Mouse (Mus musculus) embryonic facial prominence, embryonic 12.5 days (tissue): Measurements from ENCODE around the gene Npas3. TPM values are rescaled to one million over a fixed set of nuclear protein-coding genes. Genes with fewer than 3 reads are reported as not detected.

Experiments
- ATAC-seq: fragments of 200-750 bp; cut with Nextera tagmentation; 2 replicates; pipeline ENCODE4 v1.8.0; 2017; ENCODE audit not compliant: insufficient number of reproducible peaks, insufficient read depth, low FRiP score, low TSS enrichment
- H3K27ac ChIP-seq: fragments of 300-500 bp; sonication (generic); 2 replicates; pipeline ENCODE4 v1.5.1; 2016; ENCODE audit warnings: mild to moderate bottlenecking
- H3K27me3 ChIP-seq: fragments of 300-500 bp; sonication (generic); 2 replicates; pipeline ENCODE4 v1.6.1; 2016; ENCODE audit warnings: mild to moderate bottlenecking, moderate library complexity
- H3K36me3 ChIP-seq: fragments of 300-500 bp; sonication (generic); 2 replicates; pipeline ENCODE4 v1.6.1; 2016; ENCODE audit warnings: mild to moderate bottlenecking
- H3K4me1 ChIP-seq: fragments of 300-500 bp; sonication (generic); 2 replicates; pipeline ENCODE4 v1.6.1; 2016
- H3K4me2 ChIP-seq: fragments of 300-500 bp; sonication (generic); replicated peaks from 2 replicates; pipeline ENCODE4 v1.6.1; 2016; ENCODE audit warnings: mild to moderate bottlenecking, moderate library complexity
- H3K4me3 ChIP-seq: fragments of 300-500 bp; sonication (generic); 2 replicates; pipeline ENCODE4 v1.5.1; 2016; ENCODE audit warnings: mild to moderate bottlenecking
- H3K9ac ChIP-seq: fragments of 300-500 bp; sonication (generic); 2 replicates; pipeline ENCODE4 v1.6.1; 2016; ENCODE audit warnings: mild to moderate bottlenecking, moderate library complexity
- H3K9me3 ChIP-seq: fragments of 300-500 bp; sonication (generic); 2 replicates; pipeline ENCODE4 v1.6.1; 2016; ENCODE audit warnings: mild to moderate bottlenecking, moderate library complexity
- WGBS: fragments of 180-500 bp; shearing (Covaris S2); methylation state at CpG from one replicate; pipeline ENCODE4 v1.1.7; 2016; 5-methylcytosine and 5-hydroxymethylcytosine counted together
- polyA plus RNA-seq: library from polyadenylated mRNA; unstranded; fragments of >200 nt; fragmentation: Nextera tagmentation; extraction: Ambion mirVana; gene quantifications from 2 replicates; pipeline ENCODE4 v1.2.1, GENCODE M21; 2016

The Npas3 gene
- polyA plus RNA-seq, 1 experiment from 2014 or later = 6.4 TPM

GRCm38 (mm10) chr12:54034666-54035346 lies 786.3 kb downstream of the Npas3 start:
- WGBS = 13% methylated on average over 8 of the region's 8 CpGs
- peak; percentile 80 for ATAC-seq
- peak overlapping the region; percentile 63 for H3K27ac ChIP-seq
- H3K4me2 ChIP-seq = no peak overlapping the region
- H3K9me3 ChIP-seq = no peaks in the 10 kb centered on the region
- H3K9ac ChIP-seq = no peak overlapping the region
- no peaks in the 10 kb centered on the region for H3K36me3 ChIP-seq
- H3K4me3 ChIP-seq = no peak overlapping the region
- H3K27me3 ChIP-seq = no peaks in the 10 kb centered on the region
- peaks cover 14% of the 10 kb centered on the region for H3K4me1 ChIP-seq

GRCm38 (mm10) chr12:54037602-54038001 lies 789.1 kb downstream of the Npas3 start:
- no peak overlapping the region for H3K4me2 ChIP-seq
- no peaks in the 10 kb centered on the region for H3K9me3 ChIP-seq
- no peak overlapping the region for H3K27ac ChIP-seq
- no peak overlapping the region for H3K4me3 ChIP-seq
- no peaks in the 10 kb centered on the region for H3K36me3 ChIP-seq
- H3K27me3 ChIP-seq = no peaks in the 10 kb centered on the region
- no peak for ATAC-seq
- WGBS = 80% methylated on average over 3 of the region's 3 CpGs
- H3K4me1 ChIP-seq = peaks cover 14% of the 10 kb centered on the region
- no peak overlapping the region for H3K9ac ChIP-seq

GRCm38 (mm10) chr12:54042996-54043544 lies 794.6 kb downstream of the Npas3 start:
- 50% methylated on average over 9 of the region's 9 CpGs for WGBS
- H3K4me1 ChIP-seq = 0 out of 2 replicates have a peak, but pooled peaks cover 7% of the 10 kb centered on the region
- ATAC-seq = no peak
- H3K27me3 ChIP-seq = no peaks in the 10 kb centered on the region
- no peaks in the 10 kb centered on the region for H3K36me3 ChIP-seq
- H3K4me2 ChIP-seq = no peak overlapping the region
- no peaks in the 10 kb centered on the region for H3K9me3 ChIP-seq
- H3K4me3 ChIP-seq = no peak overlapping the region
- H3K9ac ChIP-seq = no peak overlapping the region
- H3K27ac ChIP-seq = no peak overlapping the region

GRCm38 (mm10) chr12:54044606-54045334 lies 796.3 kb downstream of the Npas3 start:
- no peak for ATAC-seq
- Histone ChIP-seq H3K36me3 (no peaks in the 10 kb centered on the region), H3K4me3 (no peak overlapping the region), H3K9me3 (no peaks in the 10 kb centered on the region), H3K4me1 (0 out of 2 replicates have a peak, but pooled peaks cover 7% of the 10 kb centered on the region), H3K27me3 (no peaks in the 10 kb centered on the region), H3K27ac (no peak overlapping the region), H3K9ac (no peak overlapping the region), H3K4me2 (no peak overlapping the region)
- WGBS = 73% methylated on average over 15 of the region's 15 CpGs

GRCm38 (mm10) chr12:54045360-54045759 lies 796.9 kb downstream of the Npas3 start:
- Histone ChIP-seq H3K4me2 (no peak overlapping the region), H3K27me3 (no peaks in the 10 kb centered on the region), H3K9me3 (no peaks in the 10 kb centered on the region), H3K9ac (no peak overlapping the region), H3K36me3 (no peaks in the 10 kb centered on the region), H3K4me3 (no peak overlapping the region), H3K4me1 (0 out of 2 replicates have a peak, but pooled peaks cover 7% of the 10 kb centered on the region), H3K27ac (no peak overlapping the region)
- no peak for ATAC-seq
- 66% methylated on average over 4 of the region's 4 CpGs for WGBS

- H3K36me3 ChIP-seq = no peaks in the 10 kb centered on the region
Observed at GRCm38 (mm10) chr12:54046824-54047223, 798.3 kb downstream of the Npas3 start.

GRCm38 (mm10) chr12:54048126-54048525 lies 799.6 kb downstream of the Npas3 start:
- Histone ChIP-seq H3K27me3 (no peaks in the 10 kb centered on the region), H3K4me3 (no peak overlapping the region), H3K9me3 (no peaks in the 10 kb centered on the region), H3K4me1 (0 out of 2 replicates have a peak, but pooled peaks cover 4% of the 10 kb centered on the region), H3K27ac (no peak overlapping the region), H3K36me3 (no peaks in the 10 kb centered on the region), H3K9ac (no peak overlapping the region), H3K4me2 (no peak overlapping the region)
- 82% methylated on average over 5 of the region's 5 CpGs for WGBS
- ATAC-seq = no peak

More at GRCm38 (mm10) chr12:54046824-54047223, 798.3 kb downstream of the Npas3 start:
- no peak overlapping the region for H3K27ac ChIP-seq
- no peak overlapping the region for H3K9ac ChIP-seq
- 0 out of 2 replicates have a peak, but pooled peaks cover 7% of the 10 kb centered on the region for H3K4me1 ChIP-seq
- 39% methylated on average over 6 of the region's 6 CpGs for WGBS
- H3K9me3 ChIP-seq = no peaks in the 10 kb centered on the region
- no peaks in the 10 kb centered on the region for H3K27me3 ChIP-seq
- no peak overlapping the region for H3K4me2 ChIP-seq
- no peak overlapping the region for H3K4me3 ChIP-seq
- no peak for ATAC-seq

GRCm38 (mm10) chr12:54049926-54050325 lies 801.4 kb downstream of the Npas3 start:
- no peak for ATAC-seq
- no peak overlapping the region for H3K27ac ChIP-seq
- H3K4me2 ChIP-seq = no peak overlapping the region
- H3K9ac ChIP-seq = no peak overlapping the region
- H3K4me1 ChIP-seq = no peaks in the 10 kb centered on the region
- no peaks in the 10 kb centered on the region for H3K27me3 ChIP-seq
- no peaks in the 10 kb centered on the region for H3K36me3 ChIP-seq
- no peaks in the 10 kb centered on the region for H3K9me3 ChIP-seq
- H3K4me3 ChIP-seq = no peak overlapping the region
- 87% methylated on average over 4 of the region's 4 CpGs for WGBS

- ATAC-seq = no peak
- WGBS = 50% methylated on average over 3 of the region's 3 CpGs
Observed at GRCm38 (mm10) chr12:54052939-54053338, 804.5 kb downstream of the Npas3 start.

GRCm38 (mm10) chr12:54053598-54053997 lies 805.1 kb downstream of the Npas3 start:
- H3K36me3 ChIP-seq = no peaks in the 10 kb centered on the region
- H3K4me3 ChIP-seq = no peak overlapping the region
- no peaks in the 10 kb centered on the region for H3K9me3 ChIP-seq
- no peaks in the 10 kb centered on the region for H3K27me3 ChIP-seq
- ATAC-seq = no peak
- no peak overlapping the region for H3K27ac ChIP-seq
- no peak overlapping the region for H3K4me2 ChIP-seq
- no peaks in the 10 kb centered on the region for H3K4me1 ChIP-seq
- no peak overlapping the region for H3K9ac ChIP-seq
- WGBS = 92% methylated on average over 6 of the region's 6 CpGs

More at GRCm38 (mm10) chr12:54052939-54053338, 804.5 kb downstream of the Npas3 start:
- H3K36me3 ChIP-seq = no peaks in the 10 kb centered on the region
- H3K9ac ChIP-seq = no peak overlapping the region
- H3K4me1 ChIP-seq = no peaks in the 10 kb centered on the region
- H3K4me2 ChIP-seq = no peak overlapping the region
- no peaks in the 10 kb centered on the region for H3K27me3 ChIP-seq
- H3K27ac ChIP-seq = no peak overlapping the region
- no peak overlapping the region for H3K4me3 ChIP-seq
- H3K9me3 ChIP-seq = no peaks in the 10 kb centered on the region

- no peak overlapping the region for H3K4me2 ChIP-seq
- no peak for ATAC-seq
- no peaks in the 10 kb centered on the region for H3K9me3 ChIP-seq
- H3K4me1 ChIP-seq = peaks cover 5% of the 10 kb centered on the region
- no peaks in the 10 kb centered on the region for H3K36me3 ChIP-seq
- no peak overlapping the region for H3K9ac ChIP-seq
- no peak overlapping the region for H3K4me3 ChIP-seq
- 16% methylated on average over 8 of the region's 8 CpGs for WGBS
- H3K27ac ChIP-seq = no peak overlapping the region
- no peaks in the 10 kb centered on the region for H3K27me3 ChIP-seq
Observed at GRCm38 (mm10) chr12:54060732-54061131, 812.3 kb downstream of the Npas3 start.

- H3K4me2 ChIP-seq = no peak overlapping the region
- H3K4me1 ChIP-seq = peaks cover 5% of the 10 kb centered on the region
- no peak for ATAC-seq
- 67% methylated on average over 6 of the region's 6 CpGs for WGBS
- no peak overlapping the region for H3K9ac ChIP-seq
- peaks cover under 1% of the 10 kb centered on the region; the same call in 1 of the 2 replicates for H3K27me3 ChIP-seq
- H3K36me3 ChIP-seq = no peaks in the 10 kb centered on the region
- H3K9me3 ChIP-seq = no peaks in the 10 kb centered on the region
- H3K27ac ChIP-seq = no peak overlapping the region
- no peak overlapping the region for H3K4me3 ChIP-seq
Observed at GRCm38 (mm10) chr12:54061168-54061567, 812.7 kb downstream of the Npas3 start.
